Comparison of ENCODE assay signal across 18 mouse cellular contexts in genomic region chr8:127639088-127639453, GRCm38 (mm10).
A peak's percentile ranks its signal among the peaks of the same experiment; 100 is the strongest.
DNase-seq lines count a peak whose midpoint lies in the region; ATAC-seq and TF ChIP-seq lines count a peak whose summit lies in the region.
"Had no signal": no experiment of that assay in that cellular context is flagged by ENCODE, and none has a peak within 500 bp of the region (broad histone marks: within the 10 kb centered on the region; RNA-seq: fewer than 3 reads in every experiment).

No protein-coding gene starts in this region.

- DNase-seq in 3134 (ENCODE audit: extremely low read depth, insufficient read length, low spot score) (peak; percentile 72), 3T3-L1 (ENCODE audit: low read depth, low spot score) (peak; percentile 89), NIH3T3 (ENCODE audit: low read depth) (peak; percentile 52)
- DNase-seq in layer of hippocampus, adult 9-11 months: no peak
- DNase-seq: adrenal gland, postnatal 25 days; cerebellum, adult 18-20 months; cerebellum, adult 9-11 months; cerebellum, postnatal 36 days; heart, adult 2 months; kidney, adult 11 months had no signal

- no peaks in the 10 kb centered on the region for H3K9me3 ChIP-seq in heart, embryonic 11.5 days (replicated peaks; ENCODE audit: control insufficient read depth, low read length)
- H3K9me3 ChIP-seq: embryonic facial prominence, embryonic 13.5 days; forebrain, embryonic 10.5 days; heart, embryonic 12.5 days; hindbrain, embryonic 15.5 days had no signal

- peak overlapping the region; percentile 3 for H3K4me3 ChIP-seq in myocyte
- H3K4me3 ChIP-seq in heart, embryonic 11.5 days (ENCODE audit: low read depth, low read length): no peak overlapping the region
- H3K4me3 ChIP-seq: embryonic facial prominence, embryonic 13.5 days; forebrain, embryonic 10.5 days; heart, adult 2 months; heart, embryonic 12.5 days; hindbrain, embryonic 15.5 days had no signal

- no peak overlapping the region for H3ac ChIP-seq in myocyte (ENCODE audit: control insufficient read depth, insufficient read length)

- no peaks in the 10 kb centered on the region for H3K36me3 ChIP-seq in myocyte (ENCODE audit: control insufficient read depth, insufficient read depth)
- H3K36me3 ChIP-seq in heart, embryonic 11.5 days (ENCODE audit: control insufficient read depth, insufficient read depth, low read length): no peaks in the 10 kb centered on the region
- H3K36me3 ChIP-seq: embryonic facial prominence, embryonic 13.5 days; forebrain, embryonic 10.5 days; heart, embryonic 12.5 days; hindbrain, embryonic 15.5 days had no signal

- H3K79me2 ChIP-seq in myocyte (ENCODE audit: control insufficient read depth, insufficient read depth): no peaks in the 10 kb centered on the region

- no peak for TF ChIP-seq POLR2A in myocyte (IDR thresholded peaks at IDR 0.05; ENCODE audit: insufficient read length, low read depth)

- peak overlapping the region; percentile 82 for H3K4me2 ChIP-seq in myocyte (ENCODE audit: low read depth)
- no peak overlapping the region for H3K4me2 ChIP-seq in heart, embryonic 11.5 days
- H3K4me2 ChIP-seq: embryonic facial prominence, embryonic 13.5 days; heart, embryonic 12.5 days; hindbrain, embryonic 15.5 days had no signal

- no peaks in the 10 kb centered on the region for H3K27me3 ChIP-seq in myocyte (ENCODE audit: control insufficient read depth, insufficient read depth, insufficient read length)
- no peaks in the 10 kb centered on the region for H3K27me3 ChIP-seq in heart, embryonic 11.5 days (ENCODE audit: control insufficient read depth, insufficient read depth, low read length)
- H3K27me3 ChIP-seq: embryonic facial prominence, embryonic 13.5 days; heart, embryonic 12.5 days; hindbrain, embryonic 15.5 days had no signal

- no peak for ATAC-seq in heart, embryonic 11.5 days (replicated peaks; ENCODE audit: insufficient number of reproducible peaks, low FRiP score, low TSS enrichment)
- ATAC-seq: activated CD4-positive, CD25-positive, alpha-beta regulatory T cell, adult 4 months; forebrain, embryonic 14.5 days had no signal

- no peak overlapping the region for H3K27ac ChIP-seq in heart, embryonic 11.5 days (ENCODE audit: low read depth, low read length)
- H3K27ac ChIP-seq: embryonic facial prominence, embryonic 13.5 days; forebrain, embryonic 10.5 days; heart, adult 2 months; hindbrain, embryonic 15.5 days had no signal

- no peaks in the 10 kb centered on the region for H3K4me1 ChIP-seq in heart, embryonic 11.5 days (ENCODE audit: control insufficient read depth, insufficient read depth, low read length)
- H3K4me1 ChIP-seq: forebrain, embryonic 10.5 days; heart, embryonic 12.5 days; hindbrain, embryonic 15.5 days had no signal

- WGBS in heart, embryonic 11.5 days (ENCODE audit: insufficient replicate concordance): 86% methylated on average over 4 of the region's 4 CpGs

- no peak overlapping the region for H3K9ac ChIP-seq in heart, embryonic 11.5 days (ENCODE audit: low read depth, low read length)
- H3K9ac ChIP-seq: embryonic facial prominence, embryonic 13.5 days; heart, embryonic 12.5 days; hindbrain, embryonic 15.5 days had no signal

TF ChIP-seq in myocyte, 11 proteins besides CTCF, POLR2A, EP300 and RAD21:
- TF ChIP-seq CEBPB (IDR thresholded peaks at IDR 0.05; ENCODE audit: insufficient read depth, poor library complexity, severe bottlenecking) (no peak), MYOD1 (IDR thresholded peaks at IDR 0.05; ENCODE audit: control insufficient read depth in 1 of 3, insufficient read length in 2 of 3, low read depth in 2 of 3) (peak; percentile 6 to 65 (median 49))
